Mouse (Mus musculus): Measurements from ENCODE around the gene Gng8.

Gng8 gene

GRCm38 (mm10) chr7:16906889-16907559, 15.4 kb downstream of the Gng8 start:
- in situ Hi-C loops (cut with MboI, MseI), result no loop called here

DNA sequence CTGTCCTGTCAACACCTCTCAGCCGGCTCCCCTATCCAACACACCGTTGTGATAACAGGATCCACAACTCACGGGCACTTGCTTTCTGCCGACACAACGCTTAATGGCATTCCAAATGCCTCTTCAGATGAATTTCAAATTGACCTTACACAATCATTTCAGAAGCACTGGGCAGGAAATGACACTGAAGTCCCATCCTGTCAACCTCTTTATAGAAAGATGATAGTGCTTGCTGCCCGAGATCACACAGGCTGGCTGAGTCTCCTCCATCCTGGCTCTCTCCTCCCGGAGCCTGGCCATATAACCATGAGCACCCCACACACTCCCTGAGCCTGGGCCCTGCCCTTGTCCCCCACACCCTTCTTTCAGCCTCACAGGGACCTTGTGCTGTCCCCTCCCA, 16.3 kb downstream of the Gng8 start:
- in situ Hi-C loops (cut with MboI, MseI), result no loop called here

- in situ Hi-C loops (cut with MboI, MseI), result no loop called here
Measured at GRCm38 (mm10) chr7:16908367-16908766, 16.8 kb downstream of the Gng8 start.

GRCm38 (mm10) chr7:16908859-16909258, 17.3 kb downstream of the Gng8 start:
- in situ Hi-C loops (cut with MboI, MseI), result no loop called here

GRCm38 (mm10) chr7:16909909-16910308, 18.3 kb downstream of the Gng8 start:
- in situ Hi-C loops (cut with MboI, MseI), result no loop called here

DNA sequence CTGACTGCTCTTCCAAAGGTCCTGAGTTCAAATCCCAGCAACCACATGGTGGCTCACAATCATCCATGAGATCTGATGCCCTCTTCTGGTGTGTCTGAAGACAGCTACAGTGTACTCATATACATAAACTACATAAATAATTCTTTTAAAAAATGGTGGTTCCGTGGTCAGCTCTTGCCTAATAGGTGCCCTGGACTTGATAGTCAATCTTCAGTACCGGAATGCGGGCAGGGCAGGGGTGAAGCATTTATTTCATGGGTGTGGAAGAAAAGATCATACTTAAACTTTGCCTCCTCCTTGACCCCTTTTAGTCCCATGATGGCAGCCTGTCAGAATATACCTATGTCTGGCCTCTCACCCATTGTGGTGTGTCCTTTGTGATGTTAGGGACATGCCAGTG, 20.3 kb downstream of the Gng8 start:
- in situ Hi-C loops (cut with MboI, MseI), result no loop called here

DNA sequence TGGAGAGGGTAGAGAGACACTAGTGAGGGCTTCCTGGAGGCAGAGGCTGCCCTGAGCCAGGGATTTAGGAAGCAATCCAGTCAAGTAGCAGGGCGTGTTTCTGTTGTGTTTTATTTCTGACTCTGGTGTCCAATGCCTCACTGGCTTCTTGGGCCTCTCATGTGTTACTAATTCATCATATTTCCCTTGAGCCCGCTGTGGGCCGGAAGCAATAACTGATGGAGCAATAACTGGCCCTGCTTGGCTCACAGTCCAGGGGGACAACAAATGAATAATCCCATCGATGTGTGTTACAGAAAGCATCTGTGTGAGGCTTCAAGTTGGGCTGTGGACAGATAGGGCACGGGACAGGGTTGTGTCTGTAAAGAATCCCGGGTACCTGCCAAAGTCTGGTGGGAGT, 20.8 kb downstream of the Gng8 start:
- in situ Hi-C loops (cut with MboI, MseI), result no loop called here

DNA sequence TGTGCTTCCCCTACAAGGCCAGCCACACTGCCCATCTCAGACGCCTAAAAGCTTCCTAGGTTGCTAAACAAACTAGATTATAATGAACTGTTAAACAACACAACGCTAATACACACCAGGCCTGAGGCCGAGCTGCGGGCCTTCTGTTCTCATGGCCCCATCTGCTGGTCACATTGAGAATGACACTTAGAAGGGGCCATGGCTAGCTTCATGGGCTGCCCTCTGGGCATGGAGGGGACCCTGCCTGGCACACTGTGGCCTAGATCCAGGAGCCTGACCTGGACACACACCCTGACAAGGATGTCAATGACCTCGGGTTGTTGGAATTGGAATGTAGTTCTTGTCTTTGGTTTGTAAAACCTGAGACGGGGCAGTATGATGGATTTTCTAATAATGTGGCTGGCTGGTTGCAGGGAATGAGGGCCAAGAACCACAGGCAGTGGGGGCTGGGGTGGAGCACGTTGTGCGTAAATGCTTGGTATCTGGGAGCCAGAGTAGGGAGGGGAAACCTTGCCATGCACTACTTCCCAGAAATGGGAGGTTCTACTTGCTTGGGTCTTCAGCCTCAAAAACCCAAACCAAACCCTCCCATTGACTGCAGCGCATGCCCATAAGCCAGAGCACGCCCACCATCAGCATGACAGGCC, 22.3 kb downstream of the Gng8 start:
- in situ Hi-C loops (cut with MboI, MseI), result no loop called here

DNA sequence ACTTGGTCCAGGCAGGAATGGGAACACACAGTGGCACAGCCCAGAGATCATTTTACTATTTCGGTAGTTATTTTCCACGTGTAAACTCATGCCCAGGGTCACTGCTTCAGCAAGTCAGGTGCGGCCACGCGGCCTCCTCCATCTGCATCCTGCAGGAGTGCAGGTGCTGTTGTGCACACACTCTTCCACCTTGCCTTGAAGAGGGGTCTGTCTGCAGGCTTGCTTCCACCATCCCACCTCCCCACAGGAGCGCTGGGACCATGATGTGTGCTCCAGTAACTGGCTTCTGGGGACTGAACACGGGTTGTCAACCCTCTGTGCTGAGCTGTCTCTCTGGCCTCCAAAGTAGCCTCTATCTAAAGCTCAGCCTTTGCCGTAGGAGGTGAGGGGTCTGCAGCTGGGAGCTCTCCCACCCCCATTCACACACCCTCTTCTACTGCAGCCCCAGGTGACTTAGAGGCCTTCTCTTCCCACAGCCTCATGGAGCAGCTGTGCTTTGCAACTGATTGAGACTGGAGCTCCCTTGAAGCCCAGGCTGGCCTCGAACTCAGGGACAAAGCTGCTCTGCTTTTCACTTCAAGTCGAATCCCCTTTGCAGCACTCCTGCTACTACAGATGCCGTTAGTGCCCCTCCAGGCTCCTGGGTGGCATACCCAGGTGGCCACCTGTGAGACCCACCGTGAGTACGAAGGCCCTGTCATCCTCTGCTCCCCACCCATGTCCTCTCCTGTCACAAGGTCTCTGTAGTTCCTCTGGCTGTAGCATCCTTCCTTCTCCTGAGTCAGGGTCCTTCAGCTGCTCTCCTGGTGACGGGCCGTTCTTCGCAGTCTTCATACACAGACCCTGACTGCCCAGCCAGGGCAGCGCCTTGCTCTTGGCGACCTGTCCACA, 23.1 kb downstream of the Gng8 start:
- in situ Hi-C loops (cut with MboI, MseI), result no loop called here

GRCm38 (mm10) chr7:16915461-16916340, 24.1 kb downstream of the Gng8 start:
- in situ Hi-C loops (cut with MboI, MseI), result no loop called here

GRCm38 (mm10) chr7:16916342-16917265, 25.0 kb downstream of the Gng8 start:
- in situ Hi-C loops (cut with MboI, MseI), result no loop called here

GRCm38 (mm10) chr7:16917447-16917846, 25.9 kb downstream of the Gng8 start:
- in situ Hi-C loops (cut with MboI, MseI), result no loop called here

DNA sequence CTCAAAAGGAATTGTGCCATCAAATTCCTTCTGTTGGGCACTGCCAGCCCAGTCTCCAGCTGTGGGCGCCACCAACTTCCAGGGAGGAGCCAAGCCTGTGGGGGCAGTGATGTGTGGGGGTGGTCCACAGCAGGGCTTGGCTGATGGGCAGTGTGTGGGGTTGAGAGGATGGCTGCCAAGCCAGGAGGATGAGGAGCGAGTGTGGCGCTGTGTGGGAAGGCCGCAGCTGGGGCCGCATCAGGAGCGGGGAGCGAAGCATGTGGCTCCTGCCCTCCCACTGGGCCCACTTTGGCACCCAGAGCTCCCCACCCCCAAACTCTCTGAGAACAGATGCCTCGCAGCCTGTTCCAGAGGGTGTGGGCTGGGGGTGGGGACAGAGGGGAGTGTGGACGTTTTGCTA, 26.4 kb downstream of the Gng8 start:
- in situ Hi-C loops (cut with MboI, MseI), result no loop called here

- in situ Hi-C loops (cut with MboI, MseI), result no loop called here
Measured at GRCm38 (mm10) chr7:16918670-16919069, 27.1 kb downstream of the Gng8 start.

DNA sequence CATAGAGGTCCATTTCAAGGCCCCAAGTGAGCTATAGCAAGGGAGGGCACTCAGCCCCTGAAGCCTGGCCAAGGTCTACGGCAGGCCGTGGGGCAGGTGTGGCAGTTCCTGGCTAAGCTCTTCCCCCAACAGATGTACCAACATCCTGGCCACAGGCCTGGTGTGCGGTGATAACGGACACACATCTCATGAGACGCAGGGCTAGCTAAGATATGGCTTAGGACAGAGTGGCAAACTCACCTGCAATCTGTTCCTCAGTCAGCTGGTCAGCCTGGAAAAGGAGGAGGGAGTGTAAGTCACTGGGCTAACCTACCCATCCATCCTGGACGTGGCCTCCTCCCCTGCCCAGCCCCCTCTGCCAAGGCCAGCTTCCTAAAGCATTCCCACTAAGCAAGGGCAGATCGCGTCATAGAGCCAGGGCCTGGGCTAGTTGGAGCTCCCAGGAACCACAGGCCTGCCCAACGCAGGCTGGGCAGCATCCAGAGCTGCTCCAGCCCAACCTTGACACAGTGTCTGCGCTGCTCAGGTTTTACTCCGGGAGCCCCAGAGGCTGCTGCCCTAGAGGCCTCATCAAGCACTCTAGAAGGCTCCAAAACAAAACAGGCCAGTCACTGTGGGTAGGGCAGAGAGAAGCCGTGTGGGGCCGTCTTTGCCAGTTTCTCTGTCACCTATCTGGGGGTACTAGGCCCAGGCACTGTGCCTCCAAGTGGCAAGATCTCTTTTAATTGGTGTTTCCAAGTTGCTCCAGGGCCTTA, 28.0 kb downstream of the Gng8 start:
- in situ Hi-C loops (cut with MboI, MseI), result loop anchor here (5.0 kb wide), 1 partner anchor 62 kb away; no protein-coding TSS in a partner anchor

DNA sequence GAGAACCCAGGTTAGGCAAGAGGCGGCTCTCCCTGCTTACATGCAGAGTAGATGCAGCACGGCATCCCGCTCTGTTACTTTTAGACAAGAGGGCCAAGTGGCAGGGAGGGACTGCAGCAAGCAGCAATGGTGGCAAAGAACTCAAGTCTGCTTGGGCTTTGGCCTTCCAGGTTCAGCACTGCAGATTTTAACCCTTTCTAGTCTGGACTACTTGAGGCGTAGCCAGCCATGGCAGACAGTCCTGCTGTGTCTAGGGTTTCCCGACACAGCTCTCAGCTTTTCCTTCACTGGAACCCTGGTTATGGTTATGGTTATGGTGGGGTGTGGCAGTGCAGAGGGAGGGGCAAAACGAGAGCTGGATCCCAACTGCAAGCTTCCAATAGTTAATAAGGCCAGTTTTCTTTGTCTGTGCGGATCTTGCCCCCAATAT, 28.6 kb downstream of the Gng8 start:
- in situ Hi-C loops (cut with MboI, MseI), result loop anchor here (5.0 kb wide), 1 partner anchor 63 kb away; no protein-coding TSS in a partner anchor

DNA sequence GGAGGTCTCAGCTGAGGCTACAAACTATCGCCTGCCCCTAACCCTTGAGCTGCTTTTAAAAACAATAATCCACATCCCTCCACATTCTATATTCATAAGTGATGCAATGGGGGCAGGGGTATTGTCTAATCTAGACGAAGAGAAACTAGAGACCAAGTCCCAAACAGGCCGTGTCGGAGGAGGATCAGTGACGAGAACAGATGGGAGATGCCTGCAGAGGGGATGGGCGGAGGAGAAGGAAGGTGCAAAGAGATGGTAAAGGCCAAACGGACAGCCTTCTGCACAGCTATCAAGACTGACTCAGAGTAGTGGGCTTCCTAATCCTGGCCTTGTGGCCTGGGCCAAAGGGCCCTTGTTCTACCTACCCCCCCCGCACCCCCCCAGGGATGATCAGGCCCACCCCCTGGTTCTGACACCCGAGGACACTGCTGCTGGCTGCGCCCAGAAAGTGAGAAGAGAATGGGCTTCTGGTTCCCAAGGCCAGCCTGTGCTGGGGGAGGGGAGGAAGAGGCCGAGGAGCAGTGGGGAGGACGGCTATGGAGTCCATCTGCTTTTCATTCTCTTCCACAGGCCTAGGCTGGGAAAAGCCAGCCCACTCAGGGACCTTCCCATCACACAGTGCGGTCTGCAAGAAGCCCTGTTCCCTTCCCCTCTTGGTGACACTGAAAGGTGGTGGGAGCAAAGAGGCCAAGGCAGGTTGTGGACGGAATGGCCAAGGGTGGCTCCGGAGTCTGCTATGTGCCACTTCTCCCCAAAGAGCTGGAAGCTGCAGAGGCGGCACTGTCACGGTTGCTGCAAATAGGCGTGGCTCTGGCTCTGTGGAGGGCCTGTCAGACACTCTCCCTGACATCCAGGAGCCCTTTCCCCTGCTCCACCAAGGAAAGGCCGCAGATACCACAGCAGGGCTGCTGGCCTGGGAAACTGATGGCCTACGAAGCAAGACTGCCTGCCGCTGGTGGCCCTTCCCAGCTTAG, 29.5 kb downstream of the Gng8 start:
- in situ Hi-C loops (cut with MboI, MseI), result loop anchor here (5.0 kb wide), 1 partner anchor 64 kb away; no protein-coding TSS in a partner anchor

GRCm38 (mm10) chr7:16921881-16922335, 30.3 kb downstream of the Gng8 start:
- in situ Hi-C loops (cut with MboI, MseI), result loop anchor here (5.0 kb wide), 1 partner anchor 65 kb away; no protein-coding TSS in a partner anchor

Data from T-helper 2 cell (primary cell).